Mouse (Mus musculus) erythroblast, embryonic 14.5 days (primary cell): ENCODE data around the gene Bnip2.

ENCODE experiments used
- GATA1 ChIP-seq: IDR thresholded peaks from 2 replicates; pipeline ENCODE4 v1.6.1; 2012; ENCODE audit warnings: low read length, inconsistent platforms, mixed read lengths
- TAL1 ChIP-seq: IDR thresholded peaks from 3 replicates; pipeline ENCODE4 v1.6.1; 2012; ENCODE audit warnings: low read length, inconsistent platforms, mixed read lengths

- no peak for TF ChIP-seq GATA1
- no peak for TF ChIP-seq TAL1
Observed at GRCm38 (mm10) chr9:69990346-69990745, 1.1 kb downstream of the Bnip2 start.
